Mouse (Mus musculus): ENCODE results near the gene Trim16. TPM values are rescaled to one million over a fixed set of nuclear protein-coding genes. Genes with fewer than 3 reads are reported as not detected.
A peak's percentile ranks its signal among the peaks of the same experiment; 100 is the strongest.

Gene Trim16
- 6.2 and 6.5 TPM in 2 replicates for polyA plus RNA-seq (2014; fragmentation: Nextera tagmentation; extraction: Ambion mirVana)

- no peaks in the 10 kb centered on the region for H3K9me3 ChIP-seq (replicated peaks; ENCODE audit: control insufficient read depth, low read length)
- DNase-seq (ENCODE audit: low spot score), result peak; percentile 68
- H3K4me2 ChIP-seq (ENCODE audit: low read depth, low read length), result peak within 1 kb of the TSS; percentile 66
- H3K36me3 ChIP-seq (replicated peaks; ENCODE audit: control insufficient read depth, insufficient read depth, low read depth, low read length), result no peaks in the 10 kb centered on the region
- H3K27ac ChIP-seq (replicated peaks; ENCODE audit: low read depth, low read length), result no peak within 1 kb of the TSS
- H3K9ac ChIP-seq (replicated peaks; ENCODE audit: low read length), result peak within 1 kb of the TSS; percentile 46
- ATAC-seq (replicated peaks; ENCODE audit: insufficient number of reproducible peaks, low FRiP score, low TSS enrichment, low read depth), result peak; percentile 84
- H3K4me1 ChIP-seq (ENCODE audit: control insufficient read depth, insufficient read depth, low read length), result peaks cover 2% of the 10 kb centered on the region; the same call in 1 of the 2 replicates
- no peaks in the 10 kb centered on the region for H3K27me3 ChIP-seq (ENCODE audit: control insufficient read depth, insufficient read depth, low read length)
- H3K4me3 ChIP-seq (ENCODE audit: low read depth, low read length), result peak within 1 kb of the TSS; percentile 36
- WGBS, result 9% methylated on average over 15 of the region's 15 CpGs
Measured at GRCm38 (mm10) chr11:62820059-62820541, at the start of gene Trim16. Trim16 (plus strand) TSS chr11:62820231.

GRCm38 (mm10) chr11:62776510-62776909, 43.5 kb upstream of the Trim16 start:
- Histone ChIP-seq H3K27me3 (ENCODE audit: control insufficient read depth, insufficient read depth, low read length) (no peaks in the 10 kb centered on the region), H3K9me3 (replicated peaks; ENCODE audit: control insufficient read depth, low read length) (peaks cover 16% of the 10 kb centered on the region), H3K36me3 (replicated peaks; ENCODE audit: control insufficient read depth, insufficient read depth, low read depth, low read length) (peaks cover 33% of the 10 kb centered on the region), H3K4me1 (ENCODE audit: control insufficient read depth, insufficient read depth, low read length) (no peaks in the 10 kb centered on the region), H3K4me2 (ENCODE audit: low read depth, low read length) (no peak overlapping the region), H3K27ac (replicated peaks; ENCODE audit: low read depth, low read length) (no peak overlapping the region), H3K4me3 (ENCODE audit: low read depth, low read length) (no peak overlapping the region), H3K9ac (replicated peaks; ENCODE audit: low read length) (no peak overlapping the region)
- DNase-seq (ENCODE audit: low spot score) (no peak), ATAC-seq (replicated peaks; ENCODE audit: insufficient number of reproducible peaks, low FRiP score, low TSS enrichment, low read depth) (no peak)
- WGBS, result 96% methylated on average over 7 of the region's 7 CpGs

- no peaks in the 10 kb centered on the region for H3K4me1 ChIP-seq (ENCODE audit: control insufficient read depth, insufficient read depth, low read length)
- H3K9me3 ChIP-seq (replicated peaks; ENCODE audit: control insufficient read depth, low read length), result no peaks in the 10 kb centered on the region
- peaks cover 5% of the 10 kb centered on the region for H3K36me3 ChIP-seq (replicated peaks; ENCODE audit: control insufficient read depth, insufficient read depth, low read depth, low read length)
- no peaks in the 10 kb centered on the region for H3K27me3 ChIP-seq (ENCODE audit: control insufficient read depth, insufficient read depth, low read length)
- peak within 1 kb of the TSS; percentile 68 for H3K4me2 ChIP-seq (ENCODE audit: low read depth, low read length)
- peak within 1 kb of the TSS; percentile 86 for H3K9ac ChIP-seq (replicated peaks; ENCODE audit: low read length)
- 4% methylated on average over 34 of the region's 34 CpGs for WGBS
- peak; percentile 93 for ATAC-seq (replicated peaks; ENCODE audit: insufficient number of reproducible peaks, low FRiP score, low TSS enrichment, low read depth)
- peak within 1 kb of the TSS; percentile 52; the same call in 1 of the 2 replicates for H3K27ac ChIP-seq (replicated peaks; ENCODE audit: low read depth, low read length)
- peak; percentile 98 for DNase-seq (ENCODE audit: low spot score)
- peak within 1 kb of the TSS; percentile 59 for H3K4me3 ChIP-seq (ENCODE audit: low read depth, low read length)
Measured at GRCm38 (mm10) chr11:62788935-62789616, 31.0 kb upstream of the Trim16 start, which contains the start of gene Zfp286. Zfp286 (minus strand) TSS chr11:62789462.

GRCm38 (mm10) chr11:62789617-62789936, 30.5 kb upstream of the Trim16 start:
- H3K4me3 ChIP-seq (ENCODE audit: low read depth, low read length), result peak overlapping the region; percentile 59
- ATAC-seq (replicated peaks; ENCODE audit: insufficient number of reproducible peaks, low FRiP score, low TSS enrichment, low read depth), result no peak
- H3K27ac ChIP-seq (replicated peaks; ENCODE audit: low read depth, low read length), result no peak overlapping the region
- DNase-seq (ENCODE audit: low spot score), result no peak
- H3K27me3 ChIP-seq (ENCODE audit: control insufficient read depth, insufficient read depth, low read length), result no peaks in the 10 kb centered on the region
- H3K9me3 ChIP-seq (replicated peaks; ENCODE audit: control insufficient read depth, low read length), result no peaks in the 10 kb centered on the region
- 58% methylated on average over 3 of the region's 3 CpGs for WGBS
- H3K4me1 ChIP-seq (ENCODE audit: control insufficient read depth, insufficient read depth, low read length), result no peaks in the 10 kb centered on the region
- peak overlapping the region; percentile 43; the same call in 1 of the 2 replicates for H3K9ac ChIP-seq (replicated peaks; ENCODE audit: low read length)
- H3K36me3 ChIP-seq (replicated peaks; ENCODE audit: control insufficient read depth, insufficient read depth, low read depth, low read length), result peaks cover 2% of the 10 kb centered on the region; the same call in 1 of the 2 replicates
- H3K4me2 ChIP-seq (ENCODE audit: low read depth, low read length), result peak overlapping the region; percentile 68

- Histone ChIP-seq H3K27me3 (ENCODE audit: control insufficient read depth, insufficient read depth, low read length) (no peaks in the 10 kb centered on the region), H3K9me3 (replicated peaks; ENCODE audit: control insufficient read depth, low read length) (no peaks in the 10 kb centered on the region), H3K4me1 (ENCODE audit: control insufficient read depth, insufficient read depth, low read length) (no peaks in the 10 kb centered on the region), H3K4me3 (ENCODE audit: low read depth, low read length) (no peak overlapping the region), H3K36me3 (replicated peaks; ENCODE audit: control insufficient read depth, insufficient read depth, low read depth, low read length) (no peaks in the 10 kb centered on the region), H3K4me2 (ENCODE audit: low read depth, low read length) (no peak overlapping the region), H3K27ac (replicated peaks; ENCODE audit: low read depth, low read length) (no peak overlapping the region), H3K9ac (replicated peaks; ENCODE audit: low read length) (no peak overlapping the region)
- ATAC-seq (replicated peaks; ENCODE audit: insufficient number of reproducible peaks, low FRiP score, low TSS enrichment, low read depth) (no peak), DNase-seq (ENCODE audit: low spot score) (no peak)
- 54% methylated on average over 13 of the region's 13 CpGs for WGBS
Measured at GRCm38 (mm10) chr11:62804119-62804518, 15.9 kb upstream of the Trim16 start.

- DNase-seq (ENCODE audit: low spot score), result no peak
- H3K4me2 ChIP-seq (ENCODE audit: low read depth, low read length), result no peak overlapping the region
- no peaks in the 10 kb centered on the region for H3K4me1 ChIP-seq (ENCODE audit: control insufficient read depth, insufficient read depth, low read length)
- no peak overlapping the region for H3K27ac ChIP-seq (replicated peaks; ENCODE audit: low read depth, low read length)
- no peak for ATAC-seq (replicated peaks; ENCODE audit: insufficient number of reproducible peaks, low FRiP score, low TSS enrichment, low read depth)
- WGBS, result 73% methylated on average over 2 of the region's 2 CpGs
- no peak overlapping the region for H3K4me3 ChIP-seq (ENCODE audit: low read depth, low read length)
- H3K36me3 ChIP-seq (replicated peaks; ENCODE audit: control insufficient read depth, insufficient read depth, low read depth, low read length), result no peaks in the 10 kb centered on the region
- H3K9me3 ChIP-seq (replicated peaks; ENCODE audit: control insufficient read depth, low read length), result no peaks in the 10 kb centered on the region
- no peak overlapping the region for H3K9ac ChIP-seq (replicated peaks; ENCODE audit: low read length)
- H3K27me3 ChIP-seq (ENCODE audit: control insufficient read depth, insufficient read depth, low read length), result no peaks in the 10 kb centered on the region
Measured at GRCm38 (mm10) chr11:62807965-62808364, 12.1 kb upstream of the Trim16 start.

GRCm38 (mm10) chr11:62809201-62809600, 10.8 kb upstream of the Trim16 start:
- Histone ChIP-seq H3K27ac (replicated peaks; ENCODE audit: low read depth, low read length) (no peak overlapping the region), H3K9ac (replicated peaks; ENCODE audit: low read length) (no peak overlapping the region), H3K4me2 (ENCODE audit: low read depth, low read length) (no peak overlapping the region), H3K27me3 (ENCODE audit: control insufficient read depth, insufficient read depth, low read length) (no peaks in the 10 kb centered on the region), H3K4me1 (ENCODE audit: control insufficient read depth, insufficient read depth, low read length) (no peaks in the 10 kb centered on the region), H3K9me3 (replicated peaks; ENCODE audit: control insufficient read depth, low read length) (no peaks in the 10 kb centered on the region), H3K36me3 (replicated peaks; ENCODE audit: control insufficient read depth, insufficient read depth, low read depth, low read length) (no peaks in the 10 kb centered on the region), H3K4me3 (ENCODE audit: low read depth, low read length) (no peak overlapping the region)
- WGBS, result 61% methylated on average over 4 of the region's 4 CpGs
- peak; percentile 39 for DNase-seq (ENCODE audit: low spot score)
- ATAC-seq (replicated peaks; ENCODE audit: insufficient number of reproducible peaks, low FRiP score, low TSS enrichment, low read depth), result no peak

- Histone ChIP-seq H3K27me3 (ENCODE audit: control insufficient read depth, insufficient read depth, low read length) (no peaks in the 10 kb centered on the region), H3K9me3 (replicated peaks; ENCODE audit: control insufficient read depth, low read length) (no peaks in the 10 kb centered on the region), H3K4me2 (ENCODE audit: low read depth, low read length) (no peak overlapping the region), H3K4me3 (ENCODE audit: low read depth, low read length) (no peak overlapping the region), H3K27ac (replicated peaks; ENCODE audit: low read depth, low read length) (no peak overlapping the region), H3K9ac (replicated peaks; ENCODE audit: low read length) (no peak overlapping the region), H3K36me3 (replicated peaks; ENCODE audit: control insufficient read depth, insufficient read depth, low read depth, low read length) (no peaks in the 10 kb centered on the region), H3K4me1 (ENCODE audit: control insufficient read depth, insufficient read depth, low read length) (no peaks in the 10 kb centered on the region)
- ATAC-seq (replicated peaks; ENCODE audit: insufficient number of reproducible peaks, low FRiP score, low TSS enrichment, low read depth) (no peak), DNase-seq (ENCODE audit: low spot score) (no peak)
- WGBS, result 91% methylated on average over 6 of the region's 6 CpGs
Measured at GRCm38 (mm10) chr11:62812268-62812667, 7.8 kb upstream of the Trim16 start.
